Mouse (Mus musculus) cerebellum, adult 2 months (tissue): Measurements from ENCODE around the gene Cxcl13.

Source experiments
- CTCF ChIP-seq: fragments of 200-500 bp; IDR thresholded peaks from 2 replicates; pipeline ENCODE4 v1.5.1; 2011; ENCODE audit warnings: low read depth, mild to moderate bottlenecking, control low read depth, low read length, moderate library complexity, borderline replicate concordance; ENCODE audit not compliant: insufficient read depth
- POLR2A ChIP-seq: fragments of 200-500 bp; IDR thresholded peaks from 2 replicates; pipeline ENCODE4 v1.6.1; 2011; ENCODE audit warnings: low read length, control low read depth, borderline replicate concordance; ENCODE audit not compliant: insufficient read depth

GRCm38 (mm10) chr5:96003348-96003747 is 46.6 kb downstream of the Cxcl13 start:
- no peak for TF ChIP-seq CTCF
- TF ChIP-seq POLR2A: no peak
